In the genomic region with DNA sequence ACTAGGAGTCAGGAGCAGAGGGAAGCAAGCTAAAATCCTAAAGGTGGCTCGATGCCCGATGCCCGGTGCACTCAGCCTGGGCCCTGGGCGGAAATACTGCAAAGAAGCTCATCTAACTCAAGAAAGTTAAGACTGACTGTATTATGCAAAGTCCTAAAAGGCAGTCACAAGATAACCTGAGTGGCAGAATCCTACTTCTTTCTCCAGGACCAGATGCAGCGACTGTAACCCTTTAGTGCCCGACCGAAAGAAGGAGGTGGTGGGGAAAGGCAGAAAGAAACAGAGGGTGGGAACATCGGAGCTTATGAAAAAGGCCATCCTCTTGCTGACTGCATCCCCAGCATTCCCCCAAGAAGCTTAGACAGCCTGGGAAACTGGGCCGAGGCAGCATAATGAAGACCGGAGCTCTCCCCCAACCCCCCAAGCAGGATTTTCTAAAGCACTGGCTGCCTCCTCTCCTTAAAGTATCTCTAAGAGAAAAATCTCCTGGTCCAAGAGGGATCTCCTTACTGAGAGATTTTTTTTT, we compare ENCODE assay signal across 8 mouse cellular contexts.
DNase-seq lines count a peak whose midpoint lies in the region; ATAC-seq and TF ChIP-seq lines count a peak whose summit lies in the region.

No protein-coding gene starts in this region.

- H3K9ac ChIP-seq in forebrain, embryonic 11.5 days (ENCODE audit: low read length): peak overlapping the region; percentile 61
- H3K9ac ChIP-seq in intestine, embryonic 16.5 days (ENCODE audit: low read depth, low read length): peak overlapping the region; percentile 31
- H3K9ac ChIP-seq in liver, embryonic 14.5 days (replicated peaks): no peak overlapping the region

- H3K27ac ChIP-seq in gastrocnemius, adult 2 months: peak overlapping the region; percentile 13; the same call in 1 of the 2 replicates
- H3K27ac ChIP-seq in forebrain, embryonic 11.5 days (ENCODE audit: low read depth, low read length): 0 out of 2 replicates have a peak overlapping the region, but pooled peaks have one; percentile 25
- H3K27ac ChIP-seq in intestine, embryonic 16.5 days (ENCODE audit: low read length): no peak overlapping the region
- no peak overlapping the region for H3K27ac ChIP-seq in liver, embryonic 14.5 days

- H3K4me2 ChIP-seq in forebrain, embryonic 11.5 days (ENCODE audit: low read depth, low read length, severe bottlenecking): peak overlapping the region; percentile 63
- H3K4me2 ChIP-seq in intestine, embryonic 16.5 days (ENCODE audit: low read depth, low read length): peak overlapping the region; percentile 72
- H3K4me2 ChIP-seq in liver, embryonic 14.5 days (ENCODE audit: low read depth): peak overlapping the region; percentile 40

- intact Hi-C loops in gastrocnemius, adult 2 months (cut with DNase I): no loop called here

- peak; percentile 53 for ATAC-seq in forebrain, embryonic 11.5 days (replicated peaks; ENCODE audit: low FRiP score)
- no peak for ATAC-seq in intestine, embryonic 16.5 days
- no peak for ATAC-seq in liver, embryonic 14.5 days (ENCODE audit: insufficient read depth)
- no peak for ATAC-seq in granulocyte monocyte progenitor cell, adult 5-6 weeks (replicated peaks; ENCODE audit: poor library complexity, severe bottlenecking)

- H3K4me3 ChIP-seq in gastrocnemius, adult 2 months: peak overlapping the region; percentile 72
- H3K4me3 ChIP-seq in forebrain, embryonic 11.5 days (ENCODE audit: low read depth, low read length): peak overlapping the region; percentile 50
- H3K4me3 ChIP-seq in intestine, embryonic 16.5 days (ENCODE audit: low read length): peak overlapping the region; percentile 49
- peak overlapping the region in 1 of 2 experiments; percentile 8; a peak in 1 of 4 replicates for H3K4me3 ChIP-seq in liver, embryonic 14.5 days (ENCODE audit: insufficient read depth in 1 of 2, low read depth in 2 of 2, low read length in 2 of 2)

- no peaks in the 10 kb centered on the region for H3K9me3 ChIP-seq in forebrain, embryonic 11.5 days (ENCODE audit: control insufficient read depth, low read length)
- H3K9me3 ChIP-seq in intestine, embryonic 16.5 days (ENCODE audit: control insufficient read depth, low read length): no peaks in the 10 kb centered on the region
- no peaks in the 10 kb centered on the region for H3K9me3 ChIP-seq in liver, embryonic 14.5 days (ENCODE audit: control insufficient read depth, low read length)

- peak; percentile 31 for DNase-seq in gastrocnemius, adult 2 months
- no peak for DNase-seq in gastrocnemius, adult 18-20 months (ENCODE audit: low spot score)
- DNase-seq in brain, embryonic 14.5 days (ENCODE audit: low read depth): peak; percentile 83
- DNase-seq in forebrain, embryonic 11.5 days (ENCODE audit: low spot score): peak; percentile 67
- no peak for DNase-seq in liver, embryonic 14.5 days (ENCODE audit: low read depth in 3 of 3, low spot score in 3 of 3)
- peak; percentile 59 for DNase-seq in right cerebral cortex, postnatal 25 days

- TF ChIP-seq EP300 in liver, embryonic 14.5 days (IDR thresholded peaks at IDR 0.05; ENCODE audit: low read depth): no peak

- H3K36me3 ChIP-seq in forebrain, embryonic 11.5 days (ENCODE audit: control insufficient read depth, insufficient read depth, low read length): no peaks in the 10 kb centered on the region
- no peaks in the 10 kb centered on the region for H3K36me3 ChIP-seq in intestine, embryonic 16.5 days (ENCODE audit: control insufficient read depth, insufficient read depth, low read length)
- H3K36me3 ChIP-seq in liver, embryonic 14.5 days (replicated peaks; ENCODE audit: control insufficient read depth, insufficient read depth, low read depth): no peaks in the 10 kb centered on the region

- H3K4me1 ChIP-seq in forebrain, embryonic 11.5 days (replicated peaks; ENCODE audit: control insufficient read depth, insufficient read depth, low read length): no peaks in the 10 kb centered on the region
- peaks cover 7% of the 10 kb centered on the region; the same call in 1 of the 2 replicates for H3K4me1 ChIP-seq in intestine, embryonic 16.5 days (ENCODE audit: control insufficient read depth, insufficient read depth, low read length)
- H3K4me1 ChIP-seq in liver, embryonic 14.5 days (replicated peaks; ENCODE audit: control insufficient read depth in 2 of 2, insufficient read depth in 2 of 2, low read length in 1 of 2): no peaks in the 10 kb centered on the region

- 0 out of 2 replicates have a peak, but pooled peaks cover 2% of the 10 kb centered on the region for H3K27me3 ChIP-seq in forebrain, embryonic 11.5 days (ENCODE audit: control insufficient read depth, insufficient read depth, low read length)
- H3K27me3 ChIP-seq in intestine, embryonic 16.5 days (replicated peaks; ENCODE audit: control insufficient read depth, insufficient read depth, low read length): no peaks in the 10 kb centered on the region; the same call in 1 of the 2 replicates
- peaks cover 11% of the 10 kb centered on the region for H3K27me3 ChIP-seq in liver, embryonic 14.5 days (ENCODE audit: control insufficient read depth, insufficient read depth, low read length)

- TF ChIP-seq CTCF in gastrocnemius, adult 2 months (IDR thresholded peaks at IDR 0.05): no peak
- no peak for TF ChIP-seq CTCF in brain, embryonic 14.5 days (IDR thresholded peaks at IDR 0.05; ENCODE audit: borderline replicate concordance, extremely low read depth, insufficient read depth, insufficient read length)
- no peak for TF ChIP-seq CTCF in liver, embryonic 14.5 days (IDR thresholded peaks at IDR 0.05; ENCODE audit: low read depth)

- under 1% methylated on average over 10 of the region's 10 CpGs for WGBS in forebrain, embryonic 11.5 days
- WGBS in intestine, embryonic 16.5 days: 6% methylated on average over 10 of the region's 10 CpGs
- WGBS in liver, embryonic 14.5 days (ENCODE audit: insufficient replicate concordance): 3% methylated on average over 10 of the region's 10 CpGs

- TF ChIP-seq POLR2A in brain, embryonic 14.5 days (IDR thresholded peaks at IDR 0.05; ENCODE audit: borderline replicate concordance, extremely low read depth, insufficient read depth, insufficient read length, poor library complexity, severe bottlenecking): no peak

Comparison
In these comparisons a context has a peak if more than half of its experiments do, and no peak if none do; other contexts are left out.
1. DNase-seq: peak in gastrocnemius, adult 2 months (single experiment), brain, embryonic 14.5 days (single experiment), forebrain, embryonic 11.5 days (single experiment) and right cerebral cortex, postnatal 25 days (single experiment); none in gastrocnemius, adult 18-20 months (single experiment) and liver, embryonic 14.5 days (0 of 3).
2. H3K27ac ChIP-seq: peak in gastrocnemius, adult 2 months (single experiment) and forebrain, embryonic 11.5 days (single experiment); none in intestine, embryonic 16.5 days (single experiment) and liver, embryonic 14.5 days (single experiment).
3. Peak in every context shown above with its lines, with median percentiles within 50 percentile points of each other: H3K4me2 ChIP-seq.